Mouse (Mus musculus) midbrain, embryonic 15.5 days (tissue): ENCODE measurements around the gene Sntb2. TPM values are rescaled to one million over a fixed set of nuclear protein-coding genes. Genes with fewer than 3 reads are reported as not detected.
"Not testable (repeated sequence)": the region's sequence is repeated elsewhere in the genome, so short reads cannot be mapped to it uniquely, and the experiment has no call there.

Experiments used
- ATAC-seq: fragments of 200-750 bp; cut with Nextera tagmentation; replicated peaks from 2 replicates; pipeline ENCODE4 v1.8.0; 2017; ENCODE audit warnings: moderate TSS enrichment
- H3K27ac ChIP-seq: fragments of 300-500 bp; sonication (generic); 2 replicates; pipeline ENCODE4 v1.5.1; 2015; ENCODE audit warnings: mild to moderate bottlenecking, inconsistent platforms
- H3K27me3 ChIP-seq: fragments of 300-500 bp; sonication (generic); replicated peaks from 2 replicates; pipeline ENCODE4 v1.6.1; 2015; ENCODE audit warnings: inconsistent platforms
- H3K36me3 ChIP-seq: fragments of 300-500 bp; sonication (generic); replicated peaks from 2 replicates; pipeline ENCODE4 v1.6.1; 2015; ENCODE audit warnings: inconsistent platforms
- H3K4me1 ChIP-seq: fragments of 300-500 bp; sonication (generic); 2 replicates; pipeline ENCODE4 v1.6.1; 2015; ENCODE audit warnings: inconsistent platforms
- H3K4me2 ChIP-seq: fragments of 300-500 bp; sonication (generic); 2 replicates; pipeline ENCODE4 v1.6.1; 2015; ENCODE audit warnings: inconsistent platforms, mild to moderate bottlenecking, moderate library complexity
- H3K4me3 ChIP-seq: fragments of 300-500 bp; sonication (generic); 2 replicates; pipeline ENCODE4 v1.5.1; 2015; ENCODE audit warnings: mild to moderate bottlenecking, inconsistent platforms
- H3K9ac ChIP-seq: fragments of 300-500 bp; sonication (generic); 2 replicates; pipeline ENCODE4 v1.6.1; 2015; ENCODE audit warnings: mild to moderate bottlenecking, inconsistent platforms
- H3K9me3 ChIP-seq: fragments of 300-500 bp; sonication (generic); 2 replicates; pipeline ENCODE4 v1.6.1; 2016; ENCODE audit warnings: inconsistent platforms
- WGBS: fragments of 180-500 bp; shearing (Covaris S2); methylation state at CpG from one replicate; pipeline ENCODE4 v1.1.7; 2015; ENCODE audit warnings: mixed read lengths; 5-methylcytosine and 5-hydroxymethylcytosine counted together
- polyA plus RNA-seq: library from polyadenylated mRNA; unstranded; fragments of >200 nt; fragmentation: Nextera tagmentation; extraction: Ambion mirVana; gene quantifications from 2 replicates; pipeline ENCODE4 v1.2.1, GENCODE M21; 2015

Sntb2 gene
- polyA plus RNA-seq, 1 experiment from 2014 or later: 5.8 TPM

- Histone ChIP-seq H3K4me2 (no peak overlapping the region), H3K9ac (no peak overlapping the region), H3K4me3 (no peak overlapping the region), H3K27me3 (no peaks in the 10 kb centered on the region), H3K36me3 (peaks cover 52% of the 10 kb centered on the region), H3K27ac (no peak overlapping the region), H3K4me1 (no peaks in the 10 kb centered on the region), H3K9me3 (no peaks in the 10 kb centered on the region)
- 95% methylated on average over 10 of the region's 10 CpGs for WGBS
- no peak for ATAC-seq
Observed at GRCm38 (mm10) chr8:106913631-106914030, 21.9 kb upstream of the Sntb2 start.

GRCm38 (mm10) chr8:106919721-106920394 is 15.7 kb upstream of the Sntb2 start:
- no peak for ATAC-seq
- Histone ChIP-seq H3K9ac (no peak overlapping the region), H3K27me3 (no peaks in the 10 kb centered on the region), H3K4me1 (no peaks in the 10 kb centered on the region), H3K9me3 (no peaks in the 10 kb centered on the region), H3K36me3 (peaks cover 53% of the 10 kb centered on the region), H3K4me2 (no peak overlapping the region), H3K27ac (no peak overlapping the region), H3K4me3 (no peak overlapping the region)
- WGBS: 93% methylated on average over 8 of the region's 8 CpGs

- 94% methylated on average over 5 of the region's 5 CpGs for WGBS
- Histone ChIP-seq H3K27ac (no peak overlapping the region), H3K36me3 (peaks cover 48% of the 10 kb centered on the region), H3K27me3 (no peaks in the 10 kb centered on the region), H3K9me3 (no peaks in the 10 kb centered on the region), H3K4me1 (no peaks in the 10 kb centered on the region), H3K4me2 (no peak overlapping the region), H3K4me3 (no peak overlapping the region), H3K9ac (no peak overlapping the region)
- no peak for ATAC-seq
Observed at GRCm38 (mm10) chr8:106920395-106920741, 15.2 kb upstream of the Sntb2 start.

- Histone ChIP-seq H3K4me1 (no peaks in the 10 kb centered on the region), H3K27me3 (no peaks in the 10 kb centered on the region), H3K27ac (no peak overlapping the region), H3K36me3 (peaks cover 16% of the 10 kb centered on the region; the same call in 1 of the 2 replicates), H3K4me2 (no peak overlapping the region), H3K4me3 (no peak overlapping the region), H3K9me3 (no peaks in the 10 kb centered on the region), H3K9ac (no peak overlapping the region)
- 87% methylated on average over 4 of the region's 4 CpGs for WGBS
- ATAC-seq: no peak
Observed at GRCm38 (mm10) chr8:106924057-106924456, 11.5 kb upstream of the Sntb2 start.

- H3K4me1 ChIP-seq: no peaks in the 10 kb centered on the region
- no peak overlapping the region for H3K4me3 ChIP-seq
- no peaks in the 10 kb centered on the region for H3K9me3 ChIP-seq
- no peak overlapping the region for H3K27ac ChIP-seq
- 87% methylated on average over 8 of the region's 8 CpGs for WGBS
- H3K36me3 ChIP-seq: 0 out of 2 replicates have a peak, but pooled peaks cover 9% of the 10 kb centered on the region
- H3K27me3 ChIP-seq: no peaks in the 10 kb centered on the region
- no peak overlapping the region for H3K9ac ChIP-seq
- H3K4me2 ChIP-seq: no peak overlapping the region
- no peak for ATAC-seq
Observed at GRCm38 (mm10) chr8:106924904-106925349, 10.6 kb upstream of the Sntb2 start.

- H3K27ac ChIP-seq: no peak overlapping the region
- H3K36me3 ChIP-seq: 0 out of 2 replicates have a peak, but pooled peaks cover 6% of the 10 kb centered on the region
- WGBS: 92% methylated on average over 4 of the region's 4 CpGs
- H3K4me1 ChIP-seq: no peaks in the 10 kb centered on the region
- H3K4me3 ChIP-seq: no peak overlapping the region
- no peak for ATAC-seq
- H3K9ac ChIP-seq: no peak overlapping the region
- no peaks in the 10 kb centered on the region for H3K27me3 ChIP-seq
- H3K9me3 ChIP-seq: no peaks in the 10 kb centered on the region
- H3K4me2 ChIP-seq: no peak overlapping the region
Observed at GRCm38 (mm10) chr8:106925446-106925845, 10.1 kb upstream of the Sntb2 start.

- H3K27ac ChIP-seq: no peak overlapping the region
- H3K4me3 ChIP-seq: no peak overlapping the region
- H3K36me3 ChIP-seq: 0 out of 2 replicates have a peak, but pooled peaks cover 3% of the 10 kb centered on the region
- no peak overlapping the region for H3K9ac ChIP-seq
- H3K4me1 ChIP-seq: peaks cover 1% of the 10 kb centered on the region
- no peak for ATAC-seq
- H3K4me2 ChIP-seq: no peak overlapping the region
- H3K27me3 ChIP-seq: peaks cover 7% of the 10 kb centered on the region; the same call in 1 of the 2 replicates
- no peaks in the 10 kb centered on the region for H3K9me3 ChIP-seq
- 58% methylated on average over 4 of the region's 4 CpGs for WGBS
Observed at GRCm38 (mm10) chr8:106927247-106927646, 8.3 kb upstream of the Sntb2 start.

GRCm38 (mm10) chr8:106928182-106928581 is 7.4 kb upstream of the Sntb2 start:
- not testable (repeated sequence) for H3K4me3 ChIP-seq
- WGBS: 89% methylated on average over 11 of the region's 11 CpGs

GRCm38 (mm10) chr8:106929155-106929913 is 6.2 kb upstream of the Sntb2 start:
- no peaks in the 10 kb centered on the region for H3K9me3 ChIP-seq
- WGBS: 71% methylated on average over 6 of the region's 6 CpGs
- H3K36me3 ChIP-seq: no peaks in the 10 kb centered on the region
- ATAC-seq: no peak
- no peak overlapping the region for H3K27ac ChIP-seq
- peaks cover 8% of the 10 kb centered on the region for H3K4me1 ChIP-seq
- no peak overlapping the region for H3K9ac ChIP-seq
- H3K4me3 ChIP-seq: no peak overlapping the region
- peaks cover 11% of the 10 kb centered on the region; the same call in 1 of the 2 replicates for H3K27me3 ChIP-seq
- H3K4me2 ChIP-seq: no peak overlapping the region

More at GRCm38 (mm10) chr8:106928182-106928581, 7.4 kb upstream of the Sntb2 start:
- not testable (repeated sequence) for H3K9ac ChIP-seq, H3K27ac ChIP-seq, ATAC-seq, H3K4me1 ChIP-seq, H3K36me3 ChIP-seq, H3K27me3 ChIP-seq, H3K4me2 ChIP-seq, H3K9me3 ChIP-seq

- no peak overlapping the region for H3K9ac ChIP-seq
- peaks cover 11% of the 10 kb centered on the region; the same call in 1 of the 2 replicates for H3K27me3 ChIP-seq
- WGBS: 80% methylated on average over 5 of the region's 5 CpGs
- H3K9me3 ChIP-seq: no peaks in the 10 kb centered on the region
- no peaks in the 10 kb centered on the region for H3K36me3 ChIP-seq
- H3K4me2 ChIP-seq: no peak overlapping the region
- no peak overlapping the region for H3K27ac ChIP-seq
- ATAC-seq: no peak
- H3K4me3 ChIP-seq: no peak overlapping the region
- H3K4me1 ChIP-seq: peaks cover 9% of the 10 kb centered on the region
Observed at GRCm38 (mm10) chr8:106929921-106930320, 5.6 kb upstream of the Sntb2 start.

- Histone ChIP-seq H3K36me3 (no peaks in the 10 kb centered on the region), H3K4me1 (peaks cover 22% of the 10 kb centered on the region), H3K4me2 (peak overlapping the region; percentile 45), H3K9me3 (no peaks in the 10 kb centered on the region), H3K27me3 (peaks cover 11% of the 10 kb centered on the region; the same call in 1 of the 2 replicates), H3K4me3 (peak overlapping the region; percentile 4; the same call in 1 of the 2 replicates), H3K27ac (no peak overlapping the region), H3K9ac (peak overlapping the region; percentile 0; the same call in 1 of the 2 replicates)
- 10% methylated on average over 22 of the region's 22 CpGs for WGBS
- ATAC-seq: no peak
Observed at GRCm38 (mm10) chr8:106932376-106933065, 3.0 kb upstream of the Sntb2 start.

- no peak overlapping the region for H3K27ac ChIP-seq
- no peaks in the 10 kb centered on the region for H3K36me3 ChIP-seq
- H3K27me3 ChIP-seq: peaks cover 11% of the 10 kb centered on the region; the same call in 1 of the 2 replicates
- WGBS: 89% methylated on average over 4 of the region's 4 CpGs
- H3K4me2 ChIP-seq: no peak overlapping the region
- no peak overlapping the region for H3K9ac ChIP-seq
- H3K4me3 ChIP-seq: no peak overlapping the region
- no peak for ATAC-seq
- H3K9me3 ChIP-seq: no peaks in the 10 kb centered on the region
- H3K4me1 ChIP-seq: peaks cover 28% of the 10 kb centered on the region
Observed at GRCm38 (mm10) chr8:106933506-106934143, 1.9 kb upstream of the Sntb2 start.
